Mouse (Mus musculus) heart, postnatal 25 days (tissue): ENCODE results near the gene Aacs. TPM values are rescaled to one million over a fixed set of nuclear protein-coding genes. Genes with fewer than 3 reads are reported as not detected.

Experiments used
- DNase-seq: peaks from one replicate; pipeline ENCODE4 v3.0.0; 2022; ENCODE audit warnings: low spot score
- intact Hi-C: fragments of 180-260 bp; cut with DNase I; formaldehyde crosslinking; loops from one replicate; pipeline ENCODE4 v1.15.1; 2025
- microRNA-seq: library from miRNA; unstranded; fragments of <30 nt; microRNA quantifications from one replicate; pipeline ENCODE4 v1.2.0, GENCODE M21; 2022
- total RNA-seq, 2 experiments: library from RNA; stranded (reverse); gene quantifications; 2 replicates each; pipeline ENCODE4 v1.2.3; 2021

Gene Aacs
- total RNA-seq, 2 experiments from 2014 or later = 3.0 to 4.1 TPM

DNA sequence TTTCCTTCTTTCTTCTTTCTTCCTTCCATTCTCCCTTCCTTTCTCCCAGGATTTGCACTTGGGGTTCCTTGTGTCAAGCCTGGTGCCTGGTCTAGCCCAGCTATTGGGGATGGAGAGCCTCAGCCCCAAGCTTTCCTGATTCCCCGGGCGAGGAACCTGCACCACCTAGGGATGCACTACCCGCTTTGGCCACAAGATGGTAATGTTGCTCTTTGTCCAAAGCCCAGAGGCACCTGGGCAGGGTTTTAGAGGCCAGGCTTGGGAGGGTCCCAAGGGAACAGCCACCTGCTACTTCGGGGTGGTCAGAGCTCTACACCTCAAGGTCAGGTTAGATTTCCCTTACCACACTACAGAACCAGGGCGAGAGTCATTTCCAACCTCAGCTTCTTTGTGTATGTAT, 53.5 kb downstream of the Aacs start:
- intact Hi-C loops = loop anchor here (10.0 kb wide), 1 partner anchor 1466 kb away; no protein-coding TSS in a partner anchor
- no peak for DNase-seq

DNA sequence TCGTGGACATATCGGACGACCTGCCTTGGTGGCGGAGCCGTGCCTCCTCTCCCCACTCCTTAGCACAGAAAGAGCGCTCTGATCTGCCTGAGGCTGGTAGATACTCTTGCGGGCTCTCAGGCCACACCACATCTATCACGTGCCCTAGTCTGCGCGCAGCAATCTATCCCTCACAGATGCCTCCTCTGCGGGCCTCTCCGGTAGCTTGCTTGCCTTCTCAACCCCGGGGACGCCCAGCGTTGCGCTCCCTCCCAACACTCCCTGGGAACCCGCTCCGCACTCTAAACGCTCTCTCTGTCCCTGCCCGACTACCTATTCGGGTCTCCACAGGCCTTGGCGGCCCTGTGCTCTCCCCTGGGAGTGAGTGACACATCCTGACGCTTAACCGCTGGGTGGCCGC, 56.0 kb downstream of the Aacs start, which contains the start of gene Tmem132b:
TSS of gene Tmem132b (plus strand) at position 141 of the 400 bp plus-strand sequence.
- DNase-seq = no peak
- intact Hi-C loops = loop anchor here (5.0 kb wide), 3 partner anchors 431 to 1201 kb away; no protein-coding TSS in a partner anchor

DNA sequence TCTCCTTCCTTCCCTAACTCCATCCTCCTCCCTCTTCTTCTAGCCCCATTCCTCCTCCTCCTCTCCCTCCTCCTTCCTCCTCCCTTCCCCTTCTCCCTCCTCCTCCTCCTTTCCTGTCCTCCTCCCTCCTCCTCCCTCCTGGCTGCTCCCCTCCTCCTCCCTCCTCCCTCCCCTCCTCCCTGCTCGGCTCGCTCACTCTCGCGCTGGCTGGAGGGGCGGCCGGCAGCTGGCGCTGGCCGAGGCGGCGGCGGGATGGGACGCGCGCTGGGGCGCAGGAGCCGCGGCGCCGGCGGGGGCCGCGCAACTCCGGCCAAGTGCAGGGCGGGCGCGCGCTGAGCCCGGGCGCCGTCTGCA, 56.6 kb downstream of the Aacs start:
- DNase-seq = no peak
- intact Hi-C loops = loop anchor here (5.0 kb wide), 3 partner anchors 430 to 1200 kb away; no protein-coding TSS in a partner anchor

DNA sequence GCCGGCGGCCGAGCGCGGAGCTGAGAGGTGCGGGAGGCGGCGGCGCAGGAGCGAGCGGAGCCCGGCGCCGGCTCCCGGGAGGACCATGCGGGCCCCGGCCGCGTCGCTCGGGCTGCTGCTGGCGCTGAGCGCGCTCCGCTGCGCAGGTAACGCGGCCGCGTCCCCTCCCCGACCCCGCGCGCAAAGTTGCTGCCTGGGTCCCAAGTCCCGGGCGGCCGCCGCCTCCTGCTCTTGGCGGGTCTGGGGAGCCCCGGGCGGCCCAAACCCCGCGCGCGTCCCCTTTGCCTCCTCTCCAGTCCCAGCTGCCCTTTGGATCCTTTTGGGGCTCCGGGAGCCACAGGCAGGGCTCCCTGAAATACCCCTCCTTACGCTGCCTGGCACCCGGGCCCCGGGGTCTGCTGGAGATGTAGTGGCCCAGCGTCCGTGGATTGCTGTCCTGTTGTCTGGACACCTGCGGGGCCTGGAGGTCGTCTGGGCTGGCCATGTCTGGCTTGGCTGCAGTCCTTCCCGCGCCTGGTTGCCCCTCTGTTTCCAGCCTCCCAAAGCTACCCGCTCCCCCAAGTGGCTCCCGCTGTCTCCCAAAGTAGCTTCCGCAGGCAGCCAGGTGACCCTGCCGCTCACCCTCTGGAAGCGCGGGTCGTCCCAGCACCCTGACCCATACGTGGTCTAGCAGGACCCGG, 57.1 kb downstream of the Aacs start:
- intact Hi-C loops = loop anchor here (5.0 kb wide), 3 partner anchors 430 to 1200 kb away; no protein-coding TSS in a partner anchor
- DNase-seq = no peak

DNA sequence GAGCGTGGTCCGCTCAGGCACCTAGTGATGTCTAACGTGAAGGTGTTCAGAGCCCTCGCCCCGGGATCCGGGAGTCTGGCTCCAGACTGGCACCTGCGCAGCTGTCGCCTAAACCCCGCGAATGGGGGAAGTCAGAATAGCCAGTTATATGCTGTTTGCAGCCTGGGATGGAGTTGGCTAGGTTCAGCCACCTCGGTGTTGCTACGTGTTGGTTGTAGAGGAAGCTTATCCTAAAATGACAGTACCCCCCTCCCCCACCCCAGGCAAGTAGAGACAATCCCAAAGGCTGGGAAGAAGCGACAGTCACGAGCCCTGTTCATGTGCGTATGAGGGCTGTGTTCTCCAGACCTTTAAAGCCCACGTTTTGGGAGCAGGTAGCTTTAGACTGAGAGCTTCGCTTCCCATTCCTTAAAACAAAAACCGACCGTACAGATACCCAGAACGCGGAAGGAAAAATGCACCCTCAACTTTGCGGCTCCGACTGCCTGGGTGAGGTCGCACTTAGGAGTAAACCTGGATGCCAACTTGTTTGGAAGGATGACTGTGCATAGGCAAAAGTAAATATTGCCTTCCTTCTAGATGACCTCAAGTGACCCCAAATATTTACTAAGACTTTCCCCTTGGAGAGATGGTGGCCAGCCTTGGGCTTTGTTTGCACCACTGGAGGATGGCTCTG, 57.7 kb downstream of the Aacs start:
- intact Hi-C loops = loop anchor here (5.0 kb wide), 3 partner anchors 429 to 1199 kb away; no protein-coding TSS in a partner anchor
- no peak for DNase-seq

DNA sequence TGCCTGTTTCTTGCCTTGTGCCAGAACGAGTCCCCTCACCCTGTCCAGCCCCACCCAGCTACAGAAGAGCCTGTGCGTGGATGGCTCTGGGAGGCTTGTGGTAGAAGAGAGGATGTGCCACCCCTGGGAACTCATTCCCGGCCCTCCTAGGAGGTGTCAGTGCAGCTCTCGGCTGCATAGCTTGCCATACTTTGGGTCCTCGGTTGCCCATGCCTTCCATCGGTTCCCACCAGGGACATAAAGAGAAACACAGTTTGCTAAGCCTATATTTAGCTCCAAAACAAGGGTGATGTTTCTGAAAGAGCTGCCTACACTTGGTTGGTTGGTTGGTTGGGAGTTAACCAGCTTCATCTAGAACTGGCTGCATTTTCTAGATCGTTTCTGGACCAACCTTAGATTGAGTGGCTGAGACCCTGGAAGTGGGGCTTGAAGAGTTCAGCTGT, 58.6 kb downstream of the Aacs start:
- intact Hi-C loops = loop anchor here (5.0 kb wide), 3 partner anchors 428 to 1198 kb away; no protein-coding TSS in a partner anchor
- DNase-seq = no peak

DNA sequence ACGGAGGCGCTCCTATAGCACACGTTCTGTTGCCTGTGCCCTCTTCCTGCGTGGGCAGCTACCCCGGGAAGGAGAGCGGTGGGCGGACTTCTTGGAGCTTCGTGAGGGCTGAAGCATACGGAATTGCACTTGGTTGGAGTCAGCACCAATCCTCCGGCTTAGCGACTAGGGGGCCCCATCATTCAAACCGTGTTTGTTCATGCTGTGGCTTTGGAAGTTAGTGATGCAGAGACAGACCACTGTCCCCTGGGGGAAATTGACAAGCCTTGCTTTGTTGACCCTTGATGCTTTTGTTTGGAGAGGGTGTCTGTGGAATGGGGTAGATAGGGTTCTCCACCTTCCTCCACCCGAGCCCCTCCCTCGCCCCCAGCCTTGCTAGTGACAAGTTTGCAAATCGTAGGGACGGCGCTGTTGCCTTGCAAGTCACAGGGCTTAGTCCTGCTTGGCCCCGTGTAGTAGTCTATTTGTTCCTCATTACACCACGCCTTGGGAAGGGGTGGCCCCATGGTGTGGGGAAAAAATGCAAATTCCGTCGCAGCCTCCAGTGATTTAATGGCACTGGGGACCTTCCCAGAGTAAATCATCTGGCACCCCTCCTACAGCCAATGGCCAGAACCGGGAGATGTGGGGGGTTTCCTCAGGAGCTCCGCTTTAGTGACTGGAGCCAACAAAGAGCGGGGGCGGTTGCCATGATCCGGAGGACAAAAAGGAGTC, 59.2 kb downstream of the Aacs start:
- intact Hi-C loops = loop anchor here (5.0 kb wide), 3 partner anchors 428 to 1198 kb away; no protein-coding TSS in a partner anchor
- DNase-seq = no peak

DNA sequence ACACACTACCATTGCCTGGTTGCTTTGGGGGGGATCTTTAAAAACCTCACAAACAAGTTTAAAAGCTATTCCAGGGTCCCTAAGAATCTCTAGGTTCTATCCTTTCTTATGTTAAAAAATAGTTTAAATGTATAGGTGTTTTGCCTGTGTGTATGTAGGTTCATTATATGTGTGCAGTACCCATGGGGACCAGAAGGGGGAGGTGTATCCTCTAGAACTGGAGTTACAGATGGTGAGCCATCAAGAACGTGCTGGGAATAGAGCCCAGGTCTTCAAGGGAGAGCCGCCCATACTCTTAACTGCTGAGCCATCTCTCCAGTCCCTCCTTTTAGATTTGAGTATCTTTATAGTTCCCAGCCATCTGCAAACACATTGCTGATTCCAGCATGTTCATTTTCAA, 69.5 kb downstream of the Aacs start:
- intact Hi-C loops = no loop called here

DNA sequence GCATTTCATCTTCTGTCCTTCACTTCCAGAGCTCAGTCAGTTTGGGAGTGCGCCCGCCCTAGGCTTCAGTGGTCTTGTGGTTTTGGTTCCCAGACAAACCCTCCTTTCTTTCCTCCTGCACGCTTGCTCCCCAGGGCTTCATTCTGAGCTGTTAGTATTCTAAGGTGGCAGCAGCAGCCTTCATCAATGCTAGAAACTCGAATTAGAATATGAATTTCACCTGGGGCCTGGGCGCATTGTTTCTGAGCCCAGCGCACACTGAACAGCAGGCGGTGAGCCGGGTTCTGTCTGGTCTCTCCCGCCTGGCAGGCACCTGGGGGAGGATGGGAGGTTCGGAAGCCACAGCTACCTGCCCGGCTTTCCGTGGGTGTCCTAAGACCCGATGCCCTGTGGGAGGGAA, 70.7 kb downstream of the Aacs start:
- intact Hi-C loops = no loop called here
- DNase-seq = no peak

More for the DNA sequence above, 69.5 kb downstream of the Aacs start:
- DNase-seq = no peak

DNA sequence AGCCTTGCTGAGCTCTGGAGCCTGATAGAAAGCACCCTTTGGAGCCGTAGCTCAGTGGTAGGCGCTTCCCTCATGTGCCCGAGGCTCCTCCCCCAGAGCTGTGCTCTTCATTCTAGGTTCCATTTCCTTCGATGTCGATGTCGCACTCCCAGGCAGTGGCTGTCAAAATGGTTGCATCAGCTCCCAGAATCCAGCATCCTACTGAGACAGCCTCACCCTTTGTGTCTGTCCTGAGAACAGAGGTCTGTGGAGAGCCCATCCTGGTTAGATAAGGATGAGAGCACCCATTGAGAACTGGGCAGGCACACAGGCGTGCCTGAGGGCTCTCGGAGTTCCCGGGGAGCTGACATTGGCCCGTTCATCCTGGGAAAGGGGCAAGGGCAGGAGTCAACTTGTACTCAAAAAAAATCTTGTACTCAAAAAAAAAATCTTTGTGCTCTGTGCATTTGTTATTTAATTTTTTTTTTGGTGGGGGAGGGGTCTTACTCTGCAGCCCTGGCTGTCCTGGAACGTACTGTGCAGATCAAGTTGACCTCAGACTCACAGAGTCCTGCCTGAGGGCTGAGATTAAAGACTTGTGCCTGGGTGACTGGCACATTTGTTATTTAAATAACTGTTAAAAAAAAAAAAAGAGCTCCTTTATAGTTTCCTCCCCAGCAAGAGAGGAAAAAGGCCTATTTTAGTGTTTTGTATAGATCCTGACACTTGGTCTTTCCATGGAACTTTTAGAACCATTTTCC, 74.3 kb downstream of the Aacs start:
- intact Hi-C loops = no loop called here
- DNase-seq = no peak

DNA sequence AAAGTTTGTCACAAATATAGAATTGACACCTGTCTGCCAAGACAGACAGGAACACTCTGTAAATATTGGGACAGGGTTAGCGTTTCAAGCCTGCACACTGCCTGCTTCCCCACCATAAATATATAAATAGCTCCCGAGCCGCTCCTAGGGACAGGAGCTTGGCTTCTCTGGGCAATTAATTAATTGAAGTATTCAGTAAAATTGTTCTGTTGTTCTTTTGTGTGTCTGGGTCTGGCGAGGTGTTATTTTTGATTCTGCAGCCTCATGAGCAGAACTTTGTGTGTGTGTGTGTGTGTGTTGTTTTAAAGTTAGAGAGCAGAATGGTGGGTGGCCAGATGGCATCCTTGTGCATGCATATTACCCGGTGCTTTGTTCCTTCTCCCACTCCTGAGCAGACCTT, 80.1 kb downstream of the Aacs start:
- no peak for DNase-seq
- intact Hi-C loops = no loop called here

DNA sequence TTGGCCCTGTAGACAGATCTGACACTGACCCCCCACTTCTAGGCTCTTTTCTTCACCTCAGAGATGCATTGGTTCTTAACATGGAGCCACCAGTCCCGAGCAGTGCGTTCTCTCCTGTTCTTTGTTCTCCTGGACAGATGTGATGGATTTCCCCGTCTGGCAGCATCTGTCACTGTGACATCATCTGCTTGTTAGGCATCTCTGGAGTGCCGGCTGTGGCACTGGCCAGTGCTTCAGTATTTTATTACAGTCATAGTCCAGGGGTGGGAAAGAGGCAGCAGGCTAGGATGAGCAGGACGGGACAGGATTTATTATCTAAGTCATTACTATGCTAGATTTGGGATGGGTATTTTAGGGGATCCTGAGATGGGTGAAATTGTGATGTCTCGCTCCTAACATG, 87.9 kb downstream of the Aacs start:
- no peak for DNase-seq
- intact Hi-C loops = no loop called here

DNA sequence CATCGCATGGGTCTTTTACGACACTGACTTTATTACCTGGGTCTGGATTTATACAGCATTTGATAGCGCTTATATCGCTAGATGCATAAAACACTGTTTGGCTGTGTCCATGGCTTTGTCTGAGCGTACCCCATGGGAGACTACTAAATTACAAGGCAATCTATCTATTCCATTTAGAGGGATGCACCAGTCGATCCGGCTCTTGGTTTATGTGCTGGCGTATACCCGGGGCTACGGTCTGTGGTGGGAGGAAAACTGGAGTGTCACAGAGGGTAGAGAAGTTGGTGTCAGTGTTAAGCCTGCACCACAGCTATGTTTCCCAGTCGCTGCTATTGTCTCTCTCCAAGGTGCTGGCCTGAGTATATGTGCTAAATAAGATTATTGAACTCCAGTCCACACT, 90.1 kb downstream of the Aacs start:
- intact Hi-C loops = no loop called here
- no peak for DNase-seq

Small RNA genes within 50 kb of the gene (microRNA-seq; reads per million reads assigned to microRNA genes)
- gene Gm27551 = not detected

Other genes with a start within 250 kb of the Aacs start
- gene Scarb1, start 134.7 kb upstream of the Aacs start, total RNA-seq = 10 to 100 TPM; 29.6 to 35.2 TPM
- under 1 TPM in 1 of 2 experiments, not detected in 1; 0.22 TPM for gene Gm10382, start 86.5 kb upstream of the Aacs start, total RNA-seq
- 1,000 to 10,000 TPM in 1 of 2 experiments, 100 to 1,000 TPM in 1; 907 to 1,197 TPM for gene Ubc, start 85.6 kb upstream of the Aacs start, total RNA-seq
- 10 to 100 TPM; 10.2 to 10.6 TPM for gene Dhx37, start 41.7 kb upstream of the Aacs start, total RNA-seq
- 10 to 100 TPM; 49.0 to 57.6 TPM for gene Bri3bp, start 34.2 kb upstream of the Aacs start, total RNA-seq
- gene Tmem132b, start 56.0 kb downstream of the Aacs start, total RNA-seq = not detected